Mouse (Mus musculus): ENCODE measurements around the gene Dis3.
"Not testable (repeated sequence)": the region's sequence is repeated elsewhere in the genome, so short reads cannot be mapped to it uniquely, and the experiment has no call there.

Dis3 gene

GRCm38 (mm10) chr14:99060616-99061015, 39.0 kb downstream of the Dis3 start:
- no peak for DNase-seq (ENCODE audit: low read depth)

GRCm38 (mm10) chr14:99058959-99059586, 40.5 kb downstream of the Dis3 start:
- no peak for DNase-seq (ENCODE audit: low read depth)

DNA sequence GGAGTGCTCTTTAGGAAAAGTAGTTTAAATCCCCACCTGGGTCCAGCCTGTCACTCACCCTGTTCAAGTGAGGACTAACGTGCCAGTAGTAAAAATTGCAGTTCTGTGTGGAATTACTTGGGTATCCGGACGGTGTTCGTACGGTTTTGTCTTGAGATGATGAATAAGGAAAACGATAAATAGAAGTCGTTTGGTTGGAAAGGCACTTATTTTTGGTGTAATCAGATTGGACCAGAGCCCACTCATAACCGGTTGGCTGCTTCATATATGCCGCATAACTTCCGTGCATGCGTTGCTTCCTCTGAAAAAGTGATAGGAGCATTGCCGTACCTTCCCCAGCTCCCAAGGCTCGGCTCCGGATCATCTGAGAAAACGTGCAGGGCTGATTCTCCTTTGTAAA, 52.8 kb downstream of the Dis3 start:
- DNase-seq (ENCODE audit: low read depth): no peak

DNA sequence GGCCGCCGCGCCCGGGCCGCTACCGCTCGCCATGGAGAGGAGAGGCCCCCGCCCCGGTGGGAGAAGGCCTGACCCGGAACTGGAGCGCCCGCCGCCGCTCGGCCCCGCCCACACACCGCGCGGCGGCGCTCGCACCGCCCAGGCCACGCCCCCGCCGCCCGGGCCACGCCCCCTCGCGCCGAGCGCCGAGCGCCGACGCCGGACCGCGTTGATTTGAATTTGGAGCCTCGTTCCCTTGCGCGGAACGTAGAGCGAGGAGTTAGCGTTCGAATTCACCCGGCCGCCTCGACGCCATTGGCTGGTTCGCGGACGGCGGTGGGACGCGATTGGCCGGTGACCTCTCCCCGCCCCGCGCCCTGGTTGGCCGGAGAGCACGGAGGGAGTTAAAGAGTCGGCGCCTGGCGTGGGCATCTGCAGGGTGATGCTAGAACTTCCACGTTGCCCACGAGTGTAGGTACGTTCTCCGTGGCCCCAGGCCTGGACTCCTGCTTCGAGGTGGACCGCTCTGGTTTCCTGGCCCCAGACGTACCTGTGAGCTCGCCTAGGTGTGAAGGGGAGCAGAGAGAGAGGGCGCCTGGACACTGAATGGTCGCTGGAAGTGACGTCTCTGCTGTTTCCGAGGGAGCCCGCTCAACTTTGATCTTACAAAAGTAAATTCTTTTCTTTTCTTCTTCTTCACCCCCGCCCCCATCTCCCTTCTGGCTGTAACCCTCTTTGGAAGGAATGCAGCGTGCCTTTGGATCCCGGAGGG, 53.4 kb downstream of the Dis3 start, which contains the start of the genes Mzt1 and Bora:
Gene Mzt1, minus strand, starts transcription at position 104 of the 751 bp plus-strand sequence.
Gene Bora, plus strand, starts transcription at position 192 of the 751 bp plus-strand sequence.
- peak; percentile 83 for DNase-seq (ENCODE audit: low read depth)

- DNase-seq (ENCODE audit: low read depth): no peak
Measured at GRCm38 (mm10) chr14:99045378-99046030, 54.1 kb downstream of the Dis3 start.

DNA sequence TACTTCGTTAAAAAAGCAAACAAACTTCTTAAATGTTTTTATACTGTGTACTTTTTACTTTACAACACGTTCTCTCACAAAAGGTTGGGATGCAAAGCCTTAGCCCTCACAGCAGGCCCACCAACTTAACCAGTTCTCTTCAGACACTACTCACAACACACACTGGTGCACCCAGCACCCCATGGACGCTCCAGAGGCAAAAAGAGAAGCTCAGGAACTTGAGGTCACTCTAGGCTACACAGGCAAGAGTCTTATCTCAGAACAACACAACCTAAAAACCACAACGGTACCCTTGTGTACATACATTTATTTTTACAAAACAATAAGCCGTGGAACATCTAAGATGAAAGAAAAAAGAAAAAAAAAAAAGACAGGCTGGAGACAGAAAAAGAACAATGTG, 54.9 kb downstream of the Dis3 start:
- DNase-seq (ENCODE audit: low read depth): no peak

GRCm38 (mm10) chr14:99044096-99044495, 55.5 kb downstream of the Dis3 start:
- DNase-seq (ENCODE audit: low read depth): no peak

DNA sequence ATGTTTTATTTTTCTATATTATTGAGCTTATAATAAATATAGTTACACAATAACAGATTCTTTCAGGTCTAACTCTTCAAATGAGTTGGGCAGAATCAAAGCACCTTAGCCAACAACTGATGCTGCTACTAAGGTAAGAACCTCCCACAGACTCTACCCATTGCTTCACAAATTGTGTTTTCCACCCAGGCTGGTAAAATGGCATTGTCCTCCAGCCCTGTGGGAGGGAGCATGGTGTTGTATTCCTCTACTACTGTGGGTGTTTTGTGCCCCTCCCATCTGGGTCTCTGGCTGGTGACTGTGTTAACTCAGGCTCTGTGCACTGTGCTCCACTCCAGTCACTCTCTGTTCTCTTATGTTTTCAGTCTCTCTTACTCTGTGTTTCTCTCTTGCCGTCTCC, 56.1 kb downstream of the Dis3 start:
- DNase-seq (ENCODE audit: low read depth): no peak

DNA sequence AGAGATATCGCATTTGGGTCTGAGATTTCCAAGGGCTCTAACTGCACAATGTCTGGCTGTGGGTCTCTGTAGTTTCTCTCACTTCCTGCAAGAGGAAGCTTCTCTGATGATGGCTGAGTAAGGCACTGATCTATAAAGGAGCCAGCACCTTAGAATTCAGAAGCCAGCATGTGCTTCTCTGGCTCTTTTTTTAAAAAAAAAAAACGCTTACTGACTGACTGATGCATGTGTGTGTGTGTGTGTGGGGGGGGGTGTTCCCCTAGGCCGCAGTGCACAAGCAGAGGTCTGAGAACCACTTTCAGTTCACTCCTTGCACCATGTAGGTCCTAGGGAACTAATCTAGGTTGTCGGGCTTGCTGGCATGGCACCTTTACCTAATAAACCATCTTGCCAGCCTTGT, 58.2 kb downstream of the Dis3 start:
- no peak for DNase-seq (ENCODE audit: low read depth)

GRCm38 (mm10) chr14:99039308-99039707, 60.3 kb downstream of the Dis3 start:
- DNase-seq (ENCODE audit: low read depth): not testable (repeated sequence)

GRCm38 (mm10) chr14:99037703-99038102, 61.9 kb downstream of the Dis3 start:
- no peak for DNase-seq (ENCODE audit: low read depth)

DNA sequence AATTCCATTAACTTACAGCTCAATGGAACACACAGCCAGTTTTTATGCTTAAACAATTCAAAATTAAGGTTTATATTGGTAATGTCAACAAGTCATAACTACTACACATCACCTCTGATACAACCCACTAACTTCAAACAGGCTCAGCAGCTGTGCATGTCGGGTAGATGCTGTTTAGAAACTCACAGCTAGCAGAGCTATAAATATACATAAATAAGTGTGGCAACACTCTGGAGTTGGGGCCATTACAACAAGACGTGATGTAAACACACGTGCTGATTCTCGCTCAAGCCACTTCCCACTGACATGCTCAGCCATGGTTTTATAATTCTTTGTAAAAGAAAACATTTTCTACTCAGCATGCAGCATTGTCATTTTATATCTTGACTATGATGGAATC, 63.5 kb downstream of the Dis3 start:
- no peak for DNase-seq (ENCODE audit: low read depth)

DNA sequence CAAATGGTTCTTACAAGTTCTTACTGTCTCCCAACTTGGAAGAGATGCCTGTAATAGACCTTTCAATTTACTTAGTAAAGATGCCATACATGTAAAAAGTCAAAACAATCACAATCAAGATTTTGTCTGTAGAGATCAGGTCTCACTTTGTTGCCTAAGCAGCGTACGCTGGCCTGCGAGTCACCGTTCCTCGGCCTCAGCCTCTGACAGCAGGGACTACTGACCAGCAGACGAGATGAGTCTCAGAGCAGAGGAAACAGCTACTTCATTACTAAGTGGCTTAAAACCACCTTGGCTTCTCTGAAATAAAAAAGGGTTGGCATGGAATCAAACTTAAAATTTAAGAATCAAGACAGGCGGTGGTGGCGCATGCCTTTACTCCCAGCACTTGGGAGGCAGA, 64.7 kb downstream of the Dis3 start:
- DNase-seq (ENCODE audit: low read depth): not testable (repeated sequence)

DNA sequence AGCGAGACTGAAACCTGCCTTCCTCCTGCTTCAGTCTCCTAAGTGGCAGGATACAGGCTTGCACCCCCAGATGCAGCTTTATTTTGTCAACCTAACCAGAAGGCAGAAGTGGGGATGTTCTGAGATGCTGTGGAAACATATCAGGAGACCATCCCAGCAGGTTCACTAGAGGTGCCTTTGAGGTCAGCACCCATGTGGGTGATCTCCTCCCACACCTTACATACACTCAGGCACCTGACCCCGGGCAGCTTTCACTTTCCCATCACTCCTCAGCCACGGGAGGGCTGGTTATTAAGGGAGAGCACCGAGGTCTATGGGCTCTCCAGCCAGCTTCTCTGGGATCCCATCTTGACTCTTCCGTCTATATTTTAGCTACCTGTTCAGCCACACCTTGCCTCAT, 67.0 kb downstream of the Dis3 start:
- no peak for DNase-seq (ENCODE audit: low read depth)

- no peak for DNase-seq (ENCODE audit: low read depth)
Measured at GRCm38 (mm10) chr14:99031337-99031873, 68.2 kb downstream of the Dis3 start.

DNA sequence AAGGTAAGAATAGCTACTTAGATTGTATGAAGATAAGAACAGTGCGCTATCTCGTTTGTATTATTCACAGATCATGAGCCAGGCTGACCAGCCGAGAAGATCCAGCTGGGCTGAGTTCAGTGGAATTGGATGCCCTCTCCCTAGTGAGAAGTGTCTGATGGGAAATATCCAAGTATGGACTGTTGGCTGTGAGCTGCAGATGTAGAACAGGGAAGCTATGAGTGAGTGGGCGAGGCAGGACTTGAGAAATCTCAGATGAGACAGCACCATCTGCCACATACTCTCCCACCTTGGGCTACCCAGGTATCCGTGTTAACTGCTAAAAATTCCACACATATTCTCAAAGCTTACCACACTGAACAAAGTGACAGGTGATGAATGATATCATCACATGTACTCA, 69.6 kb downstream of the Dis3 start:
- no peak for DNase-seq (ENCODE audit: low read depth)

Measured in fibroblast of lung, adult 2 months (primary cell).